Mouse (Mus musculus): ENCODE results near the gene Gm42417.
"Not testable (repeated sequence)": the region's sequence is repeated elsewhere in the genome, so short reads cannot be mapped to it uniquely, and the experiment has no call there.

Gene Gm42417

GRCm38 (mm10) chr1:36545845-36546600, 6.8 kb upstream of the Gm42417 start:
- DNase-seq (ENCODE audit: low spot score in 2 of 2): peak; percentile 27 to 56

GRCm38 (mm10) chr1:36545382-36545781, 6.2 kb upstream of the Gm42417 start:
- no peak for DNase-seq (ENCODE audit: low spot score in 2 of 2)

GRCm38 (mm10) chr1:36542925-36543324, 3.7 kb upstream of the Gm42417 start:
- no peak for DNase-seq (ENCODE audit: low spot score in 2 of 2)

- DNase-seq (ENCODE audit: low spot score in 2 of 2): no peak
Measured at GRCm38 (mm10) chr1:36541844-36542243, 2.6 kb upstream of the Gm42417 start.

- DNase-seq (ENCODE audit: low spot score in 2 of 2): no peak
Measured at GRCm38 (mm10) chr1:36540807-36541206, 1.6 kb upstream of the Gm42417 start.

GRCm38 (mm10) chr1:36540132-36540531, 903 bp upstream of the Gm42417 start:
- no peak for DNase-seq (ENCODE audit: low spot score in 2 of 2)

GRCm38 (mm10) chr1:36538727-36539126, 502 bp downstream of the Gm42417 start:
- no peak for DNase-seq (ENCODE audit: low spot score in 2 of 2)

GRCm38 (mm10) chr1:36536783-36537182, 2.4 kb downstream of the Gm42417 start, which contains the start of gene Ankrd23:
Ankrd23 (minus strand) TSS chr1:36536883.
- DNase-seq (ENCODE audit: low spot score in 2 of 2): not testable (repeated sequence)

- DNase-seq (ENCODE audit: low spot score in 2 of 2): no peak
Measured at GRCm38 (mm10) chr1:36536397-36536728, 2.9 kb downstream of the Gm42417 start.

GRCm38 (mm10) chr1:36535477-36536396, 3.5 kb downstream of the Gm42417 start:
- no peak for DNase-seq (ENCODE audit: low spot score in 2 of 2)

GRCm38 (mm10) chr1:36534595-36535058, 4.6 kb downstream of the Gm42417 start:
- no peak for DNase-seq (ENCODE audit: low spot score in 2 of 2)

GRCm38 (mm10) chr1:36533546-36533945, 5.7 kb downstream of the Gm42417 start:
- no peak for DNase-seq (ENCODE audit: low spot score in 2 of 2)

GRCm38 (mm10) chr1:36531461-36531860, 7.8 kb downstream of the Gm42417 start:
- DNase-seq (ENCODE audit: low spot score in 2 of 2): no peak

GRCm38 (mm10) chr1:36530962-36531361, 8.3 kb downstream of the Gm42417 start:
- no peak for DNase-seq (ENCODE audit: low spot score in 2 of 2)

- no peak for DNase-seq (ENCODE audit: low spot score in 2 of 2)
Measured at GRCm38 (mm10) chr1:36530485-36530884, 8.7 kb downstream of the Gm42417 start.

GRCm38 (mm10) chr1:36529875-36530274, 9.4 kb downstream of the Gm42417 start:
- no peak for DNase-seq (ENCODE audit: low spot score in 2 of 2)

GRCm38 (mm10) chr1:36529274-36529673, 10.0 kb downstream of the Gm42417 start:
- no peak for DNase-seq (ENCODE audit: low spot score in 2 of 2)

- no peak for DNase-seq (ENCODE audit: low spot score in 2 of 2)
Measured at GRCm38 (mm10) chr1:36528351-36528750, 10.9 kb downstream of the Gm42417 start.

GRCm38 (mm10) chr1:36526903-36527302, 12.3 kb downstream of the Gm42417 start:
- no peak for DNase-seq (ENCODE audit: low spot score in 2 of 2)

GRCm38 (mm10) chr1:36525774-36526173, 13.5 kb downstream of the Gm42417 start:
- DNase-seq (ENCODE audit: low spot score in 2 of 2): no peak

- DNase-seq (ENCODE audit: low spot score in 2 of 2): no peak
Measured at GRCm38 (mm10) chr1:36524058-36524457, 15.2 kb downstream of the Gm42417 start.

GRCm38 (mm10) chr1:36523332-36524013, 15.8 kb downstream of the Gm42417 start:
- no peak for DNase-seq (ENCODE audit: low spot score in 2 of 2)

Measured in thymus, postnatal 10 days (tissue).